Mouse (Mus musculus) limb, embryonic 15.5 days (tissue): ENCODE data around the gene Srp14. TPM values are rescaled to one million over a fixed set of nuclear protein-coding genes. Genes with fewer than 3 reads are reported as not detected.

Experiments
- polyA plus RNA-seq: library from polyadenylated mRNA; unstranded; fragments of >200 nt; fragmentation: Nextera tagmentation; extraction: Ambion mirVana; gene quantifications from 2 replicates; pipeline ENCODE4 v1.2.1, GENCODE M21; 2015

Gene Srp14
- polyA plus RNA-seq, 1 experiment from 2014 or later = 240 TPM

Other genes starting within 250 kb of the Srp14 start
- 0.10 and 0.31 TPM in 2 replicates for gene Fsip1, start 222.7 kb downstream of the Srp14 start, polyA plus RNA-seq
- 0.42 and 0.73 TPM in 2 replicates for gene Gpr176, start 106.3 kb downstream of the Srp14 start, polyA plus RNA-seq
- gene Eif2ak4, start 91.1 kb downstream of the Srp14 start, polyA plus RNA-seq = 8.7 and 8.9 TPM in 2 replicates
- 3.8 and 5.9 TPM in 2 replicates for gene Bmf, start 70.0 kb upstream of the Srp14 start, polyA plus RNA-seq
- 62.8 and 64.2 TPM in 2 replicates for gene Bub1b, start 118.5 kb upstream of the Srp14 start, polyA plus RNA-seq
- gene Pak6, start 183.6 kb upstream of the Srp14 start, polyA plus RNA-seq = 8.3 and 8.6 TPM in 2 replicates
- 0.05 TPM in 2 replicates for gene Ankrd63, start 224.3 kb upstream of the Srp14 start, polyA plus RNA-seq
- gene Plcb2, start 248.7 kb upstream of the Srp14 start, polyA plus RNA-seq = 1.4 and 1.6 TPM in 2 replicates